Mouse (Mus musculus) kidney, postnatal 0 days (tissue): ENCODE results near the gene Ahsg. TPM values are rescaled to one million over a fixed set of nuclear protein-coding genes. Genes with fewer than 3 reads are reported as not detected.

Experiments
- ATAC-seq: fragments of 200-750 bp; cut with Nextera tagmentation; replicated peaks from 2 replicates; pipeline ENCODE4 v1.8.0; 2017; ENCODE audit warnings: low read depth, moderate number of reproducible peaks, moderate TSS enrichment, moderate library complexity; ENCODE audit not compliant: low FRiP score
- DNase-seq: peaks from one replicate; pipeline ENCODE4 v3.0.0-alpha.2; 2016; ENCODE audit warnings: low spot score
- H3K27ac ChIP-seq: fragments of 300-500 bp; sonication (generic); 2 replicates; pipeline ENCODE4 v1.5.1; 2014; ENCODE audit warnings: mild to moderate bottlenecking
- H3K27me3 ChIP-seq: fragments of 300-500 bp; sonication (generic); 2 replicates; pipeline ENCODE4 v1.6.1; 2014; ENCODE audit warnings: low read length, mixed read lengths; ENCODE audit not compliant: insufficient read depth
- H3K36me3 ChIP-seq: fragments of 300-500 bp; sonication (generic); 2 replicates; pipeline ENCODE4 v1.6.1; 2014; ENCODE audit warnings: low read length, mixed read lengths; ENCODE audit not compliant: insufficient read depth
- H3K4me1 ChIP-seq: fragments of 300-500 bp; sonication (generic); replicated peaks from 2 replicates; pipeline ENCODE4 v1.6.1; 2014; ENCODE audit warnings: antibody characterized with exemption, low read length, mixed read lengths; ENCODE audit not compliant: insufficient read depth
- H3K4me2 ChIP-seq: fragments of 300-500 bp; sonication (generic); 2 replicates; pipeline ENCODE4 v1.6.1; 2014; ENCODE audit warnings: mild to moderate bottlenecking, low read length, moderate library complexity, mixed read lengths
- H3K4me3 ChIP-seq: fragments of 300-500 bp; sonication (generic); replicated peaks from 2 replicates; pipeline ENCODE4 v1.5.1; 2014; ENCODE audit warnings: low read depth, low read length
- H3K9ac ChIP-seq: fragments of 300-500 bp; sonication (generic); 2 replicates; pipeline ENCODE4 v1.6.1; 2014; ENCODE audit warnings: low read depth, low read length
- H3K9me3 ChIP-seq: fragments of 300-500 bp; sonication (generic); replicated peaks from 2 replicates; pipeline ENCODE4 v1.6.1; 2016; ENCODE audit warnings: low read length, inconsistent platforms, mixed read lengths
- CTCF ChIP-seq: IDR thresholded peaks from 2 replicates; pipeline ENCODE4 v1.5.1; 2016; ENCODE audit warnings: antibody characterized with exemption, low read depth, mild to moderate bottlenecking, moderate library complexity
- WGBS: fragments of 180-500 bp; shearing (Covaris S2); extraction: QIAGEN DNeasy Blood & Tissue Kit; methylation state at CpG from one replicate; pipeline ENCODE4 v1.1.7; 2014; 5-methylcytosine and 5-hydroxymethylcytosine counted together
- polyA plus RNA-seq: library from polyadenylated mRNA; unstranded; fragments of >200 nt; fragmentation: Nextera tagmentation; extraction: Ambion mirVana; gene quantifications from 2 replicates; pipeline ENCODE4 v1.2.1, GENCODE M21; 2015

Gene Ahsg
- polyA plus RNA-seq, 1 experiment from 2014 or later = 2.7 TPM

- 67% methylated on average over 2 of the region's 2 CpGs for WGBS
- DNase-seq (no peak), ATAC-seq (no peak)
- no peak for TF ChIP-seq CTCF
- Histone ChIP-seq H3K9me3 (no peaks in the 10 kb centered on the region), H3K4me2 (no peak overlapping the region), H3K4me3 (no peak overlapping the region), H3K4me1 (no peaks in the 10 kb centered on the region), H3K27ac (no peak overlapping the region), H3K27me3 (no peaks in the 10 kb centered on the region), H3K36me3 (no peaks in the 10 kb centered on the region), H3K9ac (no peak overlapping the region)
Observed at GRCm38 (mm10) chr16:22896618-22897017, 5.5 kb downstream of the Ahsg start.

GRCm38 (mm10) chr16:22899346-22899745 is 8.3 kb downstream of the Ahsg start:
- ATAC-seq = no peak
- H3K27ac ChIP-seq = no peak overlapping the region
- no peak overlapping the region for H3K4me2 ChIP-seq

GRCm38 (mm10) chr16:22899866-22900570 is 8.9 kb downstream of the Ahsg start:
- WGBS = 72% methylated on average over 10 of the region's 10 CpGs
- TF ChIP-seq CTCF = no peak
- Histone ChIP-seq H3K4me1 (no peaks in the 10 kb centered on the region), H3K27me3 (no peaks in the 10 kb centered on the region), H3K9me3 (no peaks in the 10 kb centered on the region), H3K4me3 (no peak overlapping the region), H3K27ac (no peak overlapping the region), H3K9ac (no peak overlapping the region), H3K4me2 (no peak overlapping the region), H3K36me3 (no peaks in the 10 kb centered on the region)
- no peak for DNase-seq
- no peak for ATAC-seq

More at GRCm38 (mm10) chr16:22899346-22899745, 8.3 kb downstream of the Ahsg start:
- H3K4me3 ChIP-seq = no peak overlapping the region
- no peak overlapping the region for H3K9ac ChIP-seq
- DNase-seq = no peak
- no peak for TF ChIP-seq CTCF
- H3K4me1 ChIP-seq = no peaks in the 10 kb centered on the region
- H3K36me3 ChIP-seq = no peaks in the 10 kb centered on the region
- no peaks in the 10 kb centered on the region for H3K27me3 ChIP-seq
- WGBS = 35% methylated on average over 5 of the region's 5 CpGs
- H3K9me3 ChIP-seq = no peaks in the 10 kb centered on the region

- Histone ChIP-seq H3K4me1 (no peaks in the 10 kb centered on the region), H3K36me3 (no peaks in the 10 kb centered on the region), H3K27ac (no peak overlapping the region), H3K27me3 (no peaks in the 10 kb centered on the region), H3K4me2 (no peak overlapping the region), H3K9ac (no peak overlapping the region), H3K9me3 (no peaks in the 10 kb centered on the region), H3K4me3 (no peak overlapping the region)
- 51% methylated on average over 3 of the region's 3 CpGs for WGBS
- DNase-seq = no peak
- ATAC-seq = no peak
- TF ChIP-seq CTCF = no peak
Observed at GRCm38 (mm10) chr16:22901326-22901725, 10.2 kb downstream of the Ahsg start.

- Histone ChIP-seq H3K4me3 (no peak overlapping the region), H3K27ac (no peak overlapping the region), H3K9ac (no peak overlapping the region), H3K4me1 (no peaks in the 10 kb centered on the region), H3K9me3 (no peaks in the 10 kb centered on the region), H3K36me3 (no peaks in the 10 kb centered on the region), H3K4me2 (no peak overlapping the region), H3K27me3 (no peaks in the 10 kb centered on the region)
- WGBS = 85% methylated on average over 6 of the region's 6 CpGs
- no peak for TF ChIP-seq CTCF
- ATAC-seq (no peak), DNase-seq (no peak)
Observed at GRCm38 (mm10) chr16:22909290-22909689, 18.2 kb downstream of the Ahsg start.

- H3K4me3 ChIP-seq = no peak overlapping the region
- no peaks in the 10 kb centered on the region for H3K4me1 ChIP-seq
- H3K36me3 ChIP-seq = no peaks in the 10 kb centered on the region
- no peaks in the 10 kb centered on the region for H3K27me3 ChIP-seq
- no peak for TF ChIP-seq CTCF
- WGBS = 85% methylated on average over 3 of the region's 3 CpGs
- no peaks in the 10 kb centered on the region for H3K9me3 ChIP-seq
- H3K4me2 ChIP-seq = no peak overlapping the region
- no peak overlapping the region for H3K27ac ChIP-seq
- H3K9ac ChIP-seq = no peak overlapping the region
- DNase-seq (no peak), ATAC-seq (no peak)
Observed at GRCm38 (mm10) chr16:22911986-22912385, 20.9 kb downstream of the Ahsg start.

- TF ChIP-seq CTCF = no peak
Observed at GRCm38 (mm10) chr16:22912886-22913285, 21.8 kb downstream of the Ahsg start.

More at GRCm38 (mm10) chr16:22912886-22913285, 21.8 kb downstream of the Ahsg start:
- H3K36me3 ChIP-seq = no peaks in the 10 kb centered on the region
- no peaks in the 10 kb centered on the region for H3K4me1 ChIP-seq
- no peaks in the 10 kb centered on the region for H3K9me3 ChIP-seq
- 78% methylated on average over 6 of the region's 6 CpGs for WGBS
- H3K27ac ChIP-seq = no peak overlapping the region
- no peak for DNase-seq
- H3K4me3 ChIP-seq = no peak overlapping the region
- H3K27me3 ChIP-seq = no peaks in the 10 kb centered on the region
- no peak overlapping the region for H3K4me2 ChIP-seq
- no peak overlapping the region for H3K9ac ChIP-seq
- ATAC-seq = no peak
